Mouse (Mus musculus) spleen, adult 2 months (tissue): ENCODE measurements around the gene Cdca7l. TPM values are rescaled to one million over a fixed set of nuclear protein-coding genes. Genes with fewer than 3 reads are reported as not detected.
"Not testable (repeated sequence)": the region's sequence is repeated elsewhere in the genome, so short reads cannot be mapped to it uniquely, and the experiment has no call there.

Experiments used
- DNase-seq, 2 experiments: peaks; one replicate each; pipeline versions ENCODE4 v3.0.0 to v3.0.0-alpha.2; 2012 to 2021; ENCODE audit warnings: low spot score in 2 of 2, low read depth in 1 of 2
- H3K27ac ChIP-seq: fragments of 200-500 bp; 2 replicates; pipeline ENCODE4 v1.5.1; 2012; ENCODE audit warnings: low read length, inconsistent platforms; ENCODE audit not compliant: insufficient read depth
- H3K27me3 ChIP-seq: fragments of 200-500 bp; 2 replicates; pipeline ENCODE4 v1.6.1; 2012; ENCODE audit warnings: mild to moderate bottlenecking, moderate library complexity, low read length, inconsistent platforms; ENCODE audit not compliant: control insufficient read depth, insufficient read depth
- H3K36me3 ChIP-seq: fragments of 200-500 bp; 2 replicates; pipeline ENCODE4 v1.6.1; 2012; ENCODE audit warnings: mild to moderate bottlenecking, low read length, inconsistent platforms; ENCODE audit not compliant: control insufficient read depth, insufficient read depth
- H3K4me1 ChIP-seq: fragments of 200-500 bp; 2 replicates; pipeline ENCODE4 v1.6.1; 2011; ENCODE audit warnings: inconsistent platforms; ENCODE audit not compliant: control insufficient read depth, insufficient read depth, insufficient read length
- H3K4me3 ChIP-seq: fragments of 200-500 bp; 2 replicates; pipeline ENCODE4 v1.5.1; 2011; ENCODE audit warnings: mild to moderate bottlenecking, inconsistent platforms; ENCODE audit not compliant: insufficient read depth, insufficient read length; ENCODE audit errors: extremely low read depth
- CTCF ChIP-seq: fragments of 200-500 bp; IDR thresholded peaks from 2 replicates; pipeline ENCODE4 v1.5.1; 2011; ENCODE audit warnings: mild to moderate bottlenecking, inconsistent platforms; ENCODE audit not compliant: insufficient read depth, insufficient read length, insufficient replicate concordance; ENCODE audit errors: extremely low read depth
- POLR2A ChIP-seq: fragments of 200-500 bp; IDR thresholded peaks from 2 replicates; pipeline ENCODE4 v1.6.1; 2011; ENCODE audit warnings: low read depth, low read length, inconsistent platforms
- WGBS: fragments of 180-500 bp; shearing (Covaris S2); methylation state at CpG from one replicate; pipeline ENCODE4 v1.1.7; 2018; 5-methylcytosine and 5-hydroxymethylcytosine counted together
- polyA plus RNA-seq: library from polyadenylated mRNA; depleted of rRNA; stranded (reverse); fragments of >200 nt; gene quantifications from 2 replicates; pipeline ENCODE4 v1.2.3, GENCODE M21; 2012

Cdca7l gene
- polyA plus RNA-seq, 1 experiment = 3.2 TPM

- 89% methylated on average over 5 of the region's 5 CpGs for WGBS
- H3K27ac ChIP-seq = no peak overlapping the region
- no peaks in the 10 kb centered on the region for H3K27me3 ChIP-seq
- TF ChIP-seq CTCF (no peak), POLR2A (no peak)
- no peak overlapping the region for H3K4me3 ChIP-seq
- no peak for DNase-seq
- H3K4me1 ChIP-seq = no peaks in the 10 kb centered on the region; the same call in 1 of the 2 replicates
- H3K36me3 ChIP-seq = peaks cover 14% of the 10 kb centered on the region
Observed at GRCm38 (mm10) chr12:117872265-117872664, 68.2 kb downstream of the Cdca7l start.

GRCm38 (mm10) chr12:117878341-117878740, 74.3 kb downstream of the Cdca7l start:
- Histone ChIP-seq H3K27me3 (no peaks in the 10 kb centered on the region), H3K4me1 (no peaks in the 10 kb centered on the region), H3K4me3 (no peak overlapping the region), H3K27ac (no peak overlapping the region), H3K36me3 (peaks cover 12% of the 10 kb centered on the region)
- TF ChIP-seq POLR2A (no peak), CTCF (no peak)
- WGBS = 95% methylated on average over 13 of the region's 13 CpGs
- no peak for DNase-seq

GRCm38 (mm10) chr12:117884627-117885026, 80.5 kb downstream of the Cdca7l start:
- H3K4me3 ChIP-seq = no peak overlapping the region
- TF ChIP-seq POLR2A (no peak), CTCF (no peak)
- 88% methylated on average over 2 of the region's 2 CpGs for WGBS
- H3K27ac ChIP-seq = no peak overlapping the region
- H3K36me3 ChIP-seq = no peaks in the 10 kb centered on the region
- H3K27me3 ChIP-seq = no peaks in the 10 kb centered on the region; the same call in 1 of the 2 replicates
- DNase-seq = no peak
- no peaks in the 10 kb centered on the region for H3K4me1 ChIP-seq

GRCm38 (mm10) chr12:117887422-117887821, 83.3 kb downstream of the Cdca7l start:
- no peaks in the 10 kb centered on the region for H3K36me3 ChIP-seq
- no peaks in the 10 kb centered on the region; the same call in 1 of the 2 replicates for H3K27me3 ChIP-seq
- WGBS = 86% methylated on average over 3 of the region's 3 CpGs
- TF ChIP-seq POLR2A (no peak), CTCF (no peak)
- H3K4me1 ChIP-seq = no peaks in the 10 kb centered on the region
- H3K27ac ChIP-seq = no peak overlapping the region
- H3K4me3 ChIP-seq = no peak overlapping the region
- no peak for DNase-seq

- not testable (repeated sequence) for DNase-seq
Observed at GRCm38 (mm10) chr12:117900798-117901197, 96.7 kb downstream of the Cdca7l start.

GRCm38 (mm10) chr12:117901352-117901751, 97.3 kb downstream of the Cdca7l start:
- H3K27ac ChIP-seq, H3K4me3 ChIP-seq, H3K27me3 ChIP-seq, H3K36me3 ChIP-seq, DNase-seq, H3K4me1 ChIP-seq: not testable (repeated sequence)
- WGBS = 63% methylated on average over 2 of the region's 4 CpGs

More at GRCm38 (mm10) chr12:117900798-117901197, 96.7 kb downstream of the Cdca7l start:
- H3K27me3 ChIP-seq, H3K36me3 ChIP-seq, H3K4me1 ChIP-seq, H3K4me3 ChIP-seq, H3K27ac ChIP-seq: not testable (repeated sequence)
- WGBS = 77% methylated on average over 1 of the region's 4 CpGs

GRCm38 (mm10) chr12:117903671-117904070, 99.6 kb downstream of the Cdca7l start:
- WGBS = 93% methylated on average over 8 of the region's 8 CpGs
- Histone ChIP-seq H3K4me1 (no peaks in the 10 kb centered on the region), H3K36me3 (no peaks in the 10 kb centered on the region), H3K27ac (no peak overlapping the region), H3K27me3 (no peaks in the 10 kb centered on the region), H3K4me3 (no peak overlapping the region)
- DNase-seq = no peak
- TF ChIP-seq CTCF = no peak
- no peak for TF ChIP-seq POLR2A

GRCm38 (mm10) chr12:117905232-117905840, 101.2 kb downstream of the Cdca7l start:
- WGBS = 79% methylated on average over 4 of the region's 4 CpGs
- H3K27me3 ChIP-seq, DNase-seq, H3K36me3 ChIP-seq, H3K4me1 ChIP-seq, H3K27ac ChIP-seq, H3K4me3 ChIP-seq: not testable (repeated sequence)
